Mouse (Mus musculus) liver, postnatal 0 days (tissue): ENCODE measurements around the gene Bahcc1. TPM values are rescaled to one million over a fixed set of nuclear protein-coding genes. Genes with fewer than 3 reads are reported as not detected.
A peak's percentile ranks its signal among the peaks of the same experiment; 100 is the strongest.

Source experiments
- ATAC-seq: fragments of 200-750 bp; cut with Nextera tagmentation; 2 replicates; pipeline ENCODE4 v1.8.0; 2017; ENCODE audit warnings: mild to moderate bottlenecking, moderate library complexity
- DNase-seq: peaks from one replicate; pipeline ENCODE4 v3.0.0-alpha.2; 2016
- H3K27ac ChIP-seq: fragments of 300-500 bp; sonication (generic); 2 replicates; pipeline ENCODE4 v1.5.1; 2014; ENCODE audit warnings: antibody characterized with exemption, moderate library complexity, mild to moderate bottlenecking, low read depth
- H3K27me3 ChIP-seq: fragments of 300-500 bp; sonication (generic); 2 replicates; pipeline ENCODE4 v1.6.1; 2014; ENCODE audit warnings: low read length, control low read depth, mixed read lengths; ENCODE audit not compliant: insufficient read depth
- H3K36me3 ChIP-seq: fragments of 300-500 bp; sonication (generic); replicated peaks from 2 replicates; pipeline ENCODE4 v1.6.1; 2014; ENCODE audit warnings: mild to moderate bottlenecking, control low read depth, low read length, moderate library complexity, mixed read lengths; ENCODE audit not compliant: insufficient read depth
- H3K4me1 ChIP-seq: fragments of 300-500 bp; sonication (generic); 2 replicates; pipeline ENCODE4 v1.6.1; 2014; ENCODE audit warnings: antibody characterized with exemption, mild to moderate bottlenecking, control low read depth; ENCODE audit not compliant: insufficient read depth
- H3K4me2 ChIP-seq: fragments of 300-500 bp; sonication (generic); 2 replicates; pipeline ENCODE4 v1.6.1; 2014; ENCODE audit warnings: low read depth, mild to moderate bottlenecking, low read length, moderate library complexity, mixed read lengths
- H3K4me3 ChIP-seq: fragments of 300-500 bp; sonication (generic); 2 replicates; pipeline ENCODE4 v1.5.1; 2014; ENCODE audit warnings: low read depth, low read length
- H3K9ac ChIP-seq: fragments of 300-500 bp; sonication (generic); replicated peaks from 2 replicates; pipeline ENCODE4 v1.6.1; 2014; ENCODE audit warnings: mild to moderate bottlenecking, moderate library complexity
- H3K9me3 ChIP-seq: fragments of 300-500 bp; sonication (generic); 2 replicates; pipeline ENCODE4 v1.6.1; 2016; ENCODE audit warnings: mild to moderate bottlenecking, control low read depth, low read length, mixed read lengths
- CTCF ChIP-seq: sonication (generic); IDR thresholded peaks from 2 replicates; pipeline ENCODE4 v1.5.1; 2016; ENCODE audit warnings: antibody characterized with exemption, low read depth
- EP300 ChIP-seq: IDR thresholded peaks from 2 replicates; pipeline ENCODE4 v1.6.1; 2016; ENCODE audit warnings: antibody characterized with exemption, low read depth, mild to moderate bottlenecking
- WGBS: fragments of 180-500 bp; shearing (Covaris S2); extraction: QIAGEN DNeasy Blood & Tissue Kit; methylation state at CpG from one replicate; pipeline ENCODE4 v1.1.7; 2014; ENCODE audit not compliant: insufficient replicate concordance; 5-methylcytosine and 5-hydroxymethylcytosine counted together
- polyA plus RNA-seq: library from polyadenylated mRNA; unstranded; fragments of >200 nt; fragmentation: Nextera tagmentation; extraction: Ambion mirVana; gene quantifications from 2 replicates; pipeline ENCODE4 v1.2.1, GENCODE M21; 2015

Gene Bahcc1
- polyA plus RNA-seq, 1 experiment from 2014 or later: 1.1 TPM

GRCm38 (mm10) chr11:120314721-120315415 is 82.1 kb downstream of the Bahcc1 start:
- Histone ChIP-seq H3K36me3 (no peaks in the 10 kb centered on the region), H3K27ac (no peak overlapping the region), H3K9ac (no peak overlapping the region; the same call in 1 of the 2 replicates), H3K4me3 (no peak overlapping the region), H3K27me3 (0 out of 2 replicates have a peak, but pooled peaks cover 5% of the 10 kb centered on the region), H3K4me2 (peak overlapping the region; percentile 78), H3K4me1 (peaks cover 29% of the 10 kb centered on the region), H3K9me3 (no peaks in the 10 kb centered on the region)
- peak; percentile 11 for DNase-seq
- TF ChIP-seq EP300 (no peak), CTCF (no peak)
- WGBS: 69% methylated on average over 16 of the region's 16 CpGs
- ATAC-seq: no peak

- Histone ChIP-seq H3K4me2 (peak overlapping the region; percentile 78), H3K4me3 (peak overlapping the region; percentile 47), H3K27me3 (0 out of 2 replicates have a peak, but pooled peaks cover 4% of the 10 kb centered on the region), H3K9ac (peak overlapping the region; percentile 44), H3K36me3 (no peaks in the 10 kb centered on the region), H3K9me3 (no peaks in the 10 kb centered on the region), H3K4me1 (peaks cover 28% of the 10 kb centered on the region), H3K27ac (peak overlapping the region; percentile 76)
- ATAC-seq (no peak), DNase-seq (peak; percentile 18)
- whole genome bisulfite sequencing: 32% methylated on average over 4 of the region's 4 CpGs
- TF ChIP-seq CTCF: no peak
- TF ChIP-seq EP300: no peak
Measured at GRCm38 (mm10) chr11:120315416-120315761, 82.6 kb downstream of the Bahcc1 start.

- peak; percentile 88 for DNase-seq
- Histone ChIP-seq H3K4me3 (peak overlapping the region; percentile 47), H3K27ac (peak overlapping the region; percentile 76), H3K4me2 (peak overlapping the region; percentile 78), H3K9ac (peak overlapping the region; percentile 55), H3K4me1 (peaks cover 21% of the 10 kb centered on the region), H3K9me3 (no peaks in the 10 kb centered on the region), H3K27me3 (no peaks in the 10 kb centered on the region), H3K36me3 (no peaks in the 10 kb centered on the region)
- 5% methylated on average over 37 of the region's 37 CpGs for whole genome bisulfite sequencing
- TF ChIP-seq EP300 (no peak), CTCF (no peak)
- peak; percentile 97 for ATAC-seq
Measured at GRCm38 (mm10) chr11:120315832-120316689, 83.3 kb downstream of the Bahcc1 start.

- ATAC-seq (peak; percentile 26), DNase-seq (peak; percentile 33)
- Histone ChIP-seq H3K36me3 (no peaks in the 10 kb centered on the region), H3K9me3 (no peaks in the 10 kb centered on the region), H3K4me2 (peak overlapping the region; percentile 78), H3K9ac (peak overlapping the region; percentile 55), H3K4me1 (peaks cover 17% of the 10 kb centered on the region), H3K27ac (peak overlapping the region; percentile 76), H3K4me3 (peak overlapping the region; percentile 47), H3K27me3 (no peaks in the 10 kb centered on the region)
- WGBS: 13% methylated on average over 13 of the region's 13 CpGs
- TF ChIP-seq CTCF (no peak), EP300 (no peak)
Measured at GRCm38 (mm10) chr11:120316690-120317254, 84.0 kb downstream of the Bahcc1 start.

GRCm38 (mm10) chr11:120317456-120317855 is 84.7 kb downstream of the Bahcc1 start:
- H3K36me3 ChIP-seq: no peaks in the 10 kb centered on the region
- peak; percentile 11 for DNase-seq
- peak overlapping the region; percentile 76 for H3K27ac ChIP-seq
- TF ChIP-seq EP300 (no peak), CTCF (no peak)
- peak overlapping the region; percentile 55; the same call in 1 of the 2 replicates for H3K9ac ChIP-seq
- H3K4me1 ChIP-seq: peaks cover 17% of the 10 kb centered on the region
- peak overlapping the region; percentile 78 for H3K4me2 ChIP-seq
- H3K4me3 ChIP-seq: no peak overlapping the region
- H3K27me3 ChIP-seq: no peaks in the 10 kb centered on the region
- no peak for ATAC-seq
- no peaks in the 10 kb centered on the region for H3K9me3 ChIP-seq
- WGBS: 56% methylated on average over 7 of the region's 7 CpGs

GRCm38 (mm10) chr11:120319310-120319709 is 86.6 kb downstream of the Bahcc1 start:
- H3K36me3 ChIP-seq: no peaks in the 10 kb centered on the region
- H3K9ac ChIP-seq: no peak overlapping the region
- TF ChIP-seq EP300: no peak
- no peak for TF ChIP-seq CTCF
- no peaks in the 10 kb centered on the region for H3K9me3 ChIP-seq
- H3K4me3 ChIP-seq: no peak overlapping the region
- DNase-seq (peak; percentile 9), ATAC-seq (no peak)
- H3K4me2 ChIP-seq: no peak overlapping the region
- H3K27ac ChIP-seq: no peak overlapping the region
- no peaks in the 10 kb centered on the region for H3K27me3 ChIP-seq
- 84% methylated on average over 5 of the region's 5 CpGs for WGBS
- peaks cover 17% of the 10 kb centered on the region for H3K4me1 ChIP-seq
